Mouse (Mus musculus) embryonic facial prominence, embryonic 11.5 days (tissue): ENCODE results near the gene Hnrnph3. TPM values are rescaled to one million over a fixed set of nuclear protein-coding genes. Genes with fewer than 3 reads are reported as not detected.

Source experiments
- ATAC-seq: fragments of 200-750 bp; cut with Nextera tagmentation; replicated peaks from 2 replicates; pipeline ENCODE4 v1.8.0; 2017; ENCODE audit warnings: low read depth; ENCODE audit not compliant: insufficient number of reproducible peaks, low FRiP score, low TSS enrichment
- DNase-seq: peaks from one replicate; pipeline ENCODE4 v3.0.0-alpha.2; 2015; ENCODE audit warnings: low spot score
- H3K27ac ChIP-seq: fragments of 300-500 bp; sonication (generic); replicated peaks from 2 replicates; pipeline ENCODE4 v1.5.1; 2014; ENCODE audit warnings: mild to moderate bottlenecking, low read depth, low read length, control low read depth
- H3K27me3 ChIP-seq: fragments of 300-500 bp; sonication (generic); 2 replicates; pipeline ENCODE4 v1.6.1; 2014; ENCODE audit warnings: mild to moderate bottlenecking, low read length, moderate library complexity, mixed read lengths; ENCODE audit not compliant: control insufficient read depth, insufficient read depth
- H3K36me3 ChIP-seq: fragments of 300-500 bp; sonication (generic); replicated peaks from 2 replicates; pipeline ENCODE4 v1.6.1; 2014; ENCODE audit warnings: low read depth, mild to moderate bottlenecking, low read length, moderate library complexity, mixed read lengths; ENCODE audit not compliant: control insufficient read depth, insufficient read depth
- H3K4me1 ChIP-seq: fragments of 300-500 bp; sonication (generic); 2 replicates; pipeline ENCODE4 v1.6.1; 2014; ENCODE audit warnings: low read length, mixed read lengths; ENCODE audit not compliant: control insufficient read depth, insufficient read depth
- H3K4me2 ChIP-seq: fragments of 300-500 bp; sonication (generic); 2 replicates; pipeline ENCODE4 v1.6.1; 2014; ENCODE audit warnings: low read depth, mild to moderate bottlenecking, control low read depth, low read length, moderate library complexity
- H3K4me3 ChIP-seq: fragments of 300-500 bp; sonication (generic); 2 replicates; pipeline ENCODE4 v1.5.1; 2014; ENCODE audit warnings: low read depth, low read length, control low read depth
- H3K9ac ChIP-seq: fragments of 300-500 bp; sonication (generic); replicated peaks from 2 replicates; pipeline ENCODE4 v1.6.1; 2014; ENCODE audit warnings: mild to moderate bottlenecking, control low read depth, low read length
- H3K9me3 ChIP-seq: fragments of 300-500 bp; sonication (generic); replicated peaks from 2 replicates; pipeline ENCODE4 v1.6.1; 2016; ENCODE audit warnings: mild to moderate bottlenecking, low read length, inconsistent platforms, mixed read lengths; ENCODE audit not compliant: control insufficient read depth
- WGBS: fragments of 180-500 bp; shearing (Covaris S2); extraction: QIAGEN DNeasy Blood & Tissue Kit; methylation state at CpG from one replicate; pipeline ENCODE4 v1.1.7; 2014; 5-methylcytosine and 5-hydroxymethylcytosine counted together
- polyA plus RNA-seq: library from polyadenylated mRNA; unstranded; fragments of >200 nt; fragmentation: Nextera tagmentation; extraction: Ambion mirVana; gene quantifications from 2 replicates; pipeline ENCODE4 v1.2.1, GENCODE M21; 2014

Hnrnph3 gene
- polyA plus RNA-seq, 1 experiment from 2014 or later = 125 TPM

DNA sequence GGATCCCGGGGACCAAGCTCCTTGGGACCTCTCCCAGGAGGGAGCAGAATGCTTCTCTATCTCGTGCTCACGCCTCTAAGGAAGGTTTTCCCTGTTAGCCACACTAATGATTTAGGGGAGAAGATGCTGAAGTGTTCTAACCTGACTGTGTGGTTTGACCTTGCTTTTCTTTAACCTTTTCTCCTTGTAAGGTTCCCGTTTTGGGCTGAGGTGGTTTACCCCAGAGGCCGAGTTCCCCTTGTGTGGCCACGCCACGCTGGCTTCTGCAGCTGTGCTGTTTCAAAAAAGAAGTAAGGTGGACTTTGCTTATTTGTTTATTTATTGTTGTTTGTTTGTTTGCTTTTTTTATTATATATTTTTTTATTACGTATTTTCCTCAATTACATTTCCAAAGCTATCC, 23.7 kb upstream of the Hnrnph3 start:
- Histone ChIP-seq H3K27ac (no peak overlapping the region), H3K4me2 (no peak overlapping the region), H3K36me3 (no peaks in the 10 kb centered on the region), H3K4me3 (no peak overlapping the region), H3K9ac (no peak overlapping the region), H3K9me3 (no peaks in the 10 kb centered on the region), H3K4me1 (no peaks in the 10 kb centered on the region), H3K27me3 (no peaks in the 10 kb centered on the region)
- ATAC-seq = no peak
- no peak for DNase-seq
- 85% methylated on average over 8 of the region's 8 CpGs for WGBS

DNA sequence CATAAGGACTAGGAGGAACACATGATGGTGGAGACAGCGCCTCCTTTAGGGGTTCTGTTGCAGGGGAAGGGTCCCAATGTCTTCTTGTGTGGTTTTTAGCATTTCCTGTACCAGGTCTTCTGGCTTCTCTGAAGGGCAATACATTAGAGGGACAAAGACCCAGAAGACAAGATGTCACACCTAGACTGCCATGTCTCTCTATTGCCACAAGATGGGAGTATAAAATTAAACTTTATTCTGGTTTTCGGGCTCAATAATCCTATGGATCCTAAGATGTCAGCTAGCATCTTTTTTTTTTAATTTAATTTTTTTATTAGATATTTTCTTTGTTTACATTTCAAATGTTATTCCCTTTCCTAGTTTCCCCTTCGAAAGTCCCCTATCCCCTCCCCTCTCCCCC, 19.1 kb upstream of the Hnrnph3 start:
- ATAC-seq (no peak), DNase-seq (no peak)
- H3K27ac ChIP-seq = no peak overlapping the region
- H3K27me3 ChIP-seq = no peaks in the 10 kb centered on the region
- H3K9me3 ChIP-seq = no peaks in the 10 kb centered on the region
- H3K36me3 ChIP-seq = no peaks in the 10 kb centered on the region
- H3K4me3 ChIP-seq = no peak overlapping the region
- H3K4me2 ChIP-seq = no peak overlapping the region
- no peak overlapping the region for H3K9ac ChIP-seq
- 72% methylated on average over 3 of the region's 3 CpGs for WGBS
- H3K4me1 ChIP-seq = no peaks in the 10 kb centered on the region

DNA sequence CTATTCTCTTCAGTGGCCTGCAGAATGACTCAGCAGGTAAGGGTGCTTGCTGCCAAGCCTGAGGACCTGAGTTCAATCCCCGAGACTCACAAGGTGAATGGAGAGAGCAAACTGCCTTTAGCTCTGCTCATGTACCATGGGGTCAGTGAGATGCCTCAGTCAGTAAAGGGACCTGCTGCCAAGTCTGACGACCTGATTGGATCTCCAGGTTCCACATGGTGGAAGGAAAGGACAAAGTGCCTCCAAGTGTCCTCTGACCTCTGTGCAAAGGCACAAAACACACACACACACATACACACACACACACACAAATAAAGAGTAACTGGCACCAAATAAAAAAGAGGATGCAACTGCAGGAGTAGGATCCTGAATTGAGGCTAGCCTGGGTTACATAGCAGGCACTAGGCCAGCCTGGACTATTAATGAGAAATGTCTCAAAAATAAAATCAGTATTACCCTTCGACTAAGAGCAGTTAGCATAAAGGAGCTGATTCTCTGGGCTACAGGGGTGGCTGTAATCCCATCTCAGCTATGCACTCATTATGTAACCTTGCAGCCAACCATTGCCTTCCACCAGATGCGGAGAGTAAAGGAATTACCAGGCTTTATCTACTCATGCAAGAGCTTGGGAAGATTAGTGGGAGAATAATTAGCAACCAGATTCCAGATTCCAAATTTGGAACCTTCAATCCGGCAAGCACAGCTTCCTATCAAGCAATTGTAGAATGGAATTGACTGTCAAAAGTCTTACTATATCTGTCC, 16.0 kb upstream of the Hnrnph3 start:
- H3K4me2 ChIP-seq = no peak overlapping the region
- ATAC-seq = no peak
- H3K9me3 ChIP-seq = no peaks in the 10 kb centered on the region
- H3K4me3 ChIP-seq = no peak overlapping the region
- H3K27me3 ChIP-seq = no peaks in the 10 kb centered on the region
- DNase-seq = no peak
- H3K4me1 ChIP-seq = no peaks in the 10 kb centered on the region
- no peak overlapping the region for H3K27ac ChIP-seq
- no peak overlapping the region for H3K9ac ChIP-seq
- no peaks in the 10 kb centered on the region for H3K36me3 ChIP-seq
- WGBS = 78% methylated on average over 5 of the region's 5 CpGs

DNA sequence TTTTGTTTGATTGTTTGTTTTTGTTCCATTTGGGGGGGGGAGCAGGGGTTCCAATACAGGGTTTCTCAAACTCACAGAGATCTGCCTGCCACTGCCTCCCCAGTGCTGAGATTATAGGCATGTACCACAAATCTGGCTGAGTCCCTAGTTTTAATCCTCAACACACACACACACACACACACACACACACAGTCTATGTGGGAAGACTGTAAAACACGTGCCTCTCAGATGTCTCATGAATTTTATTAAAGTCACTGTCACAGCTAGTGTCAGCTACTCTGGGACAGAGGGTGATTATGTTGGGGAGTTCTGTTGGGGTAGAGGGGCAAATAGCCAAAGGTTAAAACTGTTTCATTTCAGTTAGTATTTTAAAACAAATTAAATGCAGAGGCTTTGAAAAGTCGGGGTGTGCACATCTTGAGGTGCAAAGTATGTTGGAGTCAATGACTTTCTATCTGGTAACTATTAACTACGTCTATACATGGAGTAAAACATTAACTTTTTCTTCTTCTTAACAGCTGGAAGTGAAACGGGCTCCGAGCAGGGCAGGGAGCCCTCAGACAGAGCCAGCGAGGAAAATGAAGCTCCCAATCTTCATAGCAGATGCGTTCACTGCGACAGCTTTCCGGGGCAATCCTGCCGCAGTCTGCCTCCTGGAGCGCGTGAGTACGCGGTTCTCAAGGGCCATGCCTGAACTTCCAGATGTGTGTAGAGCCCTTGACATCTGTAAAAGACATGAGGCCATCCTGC, 14.7 kb upstream of the Hnrnph3 start:
- no peak overlapping the region for H3K4me2 ChIP-seq
- no peak overlapping the region for H3K27ac ChIP-seq
- no peak overlapping the region for H3K4me3 ChIP-seq
- no peaks in the 10 kb centered on the region for H3K4me1 ChIP-seq
- no peaks in the 10 kb centered on the region for H3K36me3 ChIP-seq
- H3K9me3 ChIP-seq = no peaks in the 10 kb centered on the region
- ATAC-seq (no peak), DNase-seq (no peak)
- WGBS = 70% methylated on average over 14 of the region's 14 CpGs
- no peaks in the 10 kb centered on the region for H3K27me3 ChIP-seq
- H3K9ac ChIP-seq = no peak overlapping the region

DNA sequence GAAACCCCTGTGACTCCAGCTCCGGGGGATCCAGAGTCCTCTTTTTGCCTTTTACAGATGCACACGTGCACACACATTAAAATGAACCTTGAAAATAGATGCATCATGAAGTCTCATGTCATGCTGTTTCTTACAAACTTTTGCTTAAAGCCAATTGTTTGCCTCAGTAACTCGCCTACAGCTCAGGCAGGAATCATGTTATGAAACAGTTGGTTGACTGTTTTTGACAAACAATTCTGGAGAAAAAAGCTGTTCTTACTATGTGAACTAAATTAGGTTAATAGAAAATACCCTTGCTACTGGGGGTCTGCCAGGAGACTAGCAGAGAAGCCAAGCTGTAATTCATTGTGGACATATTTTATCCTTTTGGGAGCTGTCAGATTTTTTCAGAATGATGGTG, 8.9 kb upstream of the Hnrnph3 start:
- Histone ChIP-seq H3K9ac (no peak overlapping the region), H3K4me2 (no peak overlapping the region), H3K36me3 (no peaks in the 10 kb centered on the region), H3K4me3 (no peak overlapping the region), H3K9me3 (no peaks in the 10 kb centered on the region), H3K27ac (no peak overlapping the region), H3K27me3 (no peaks in the 10 kb centered on the region), H3K4me1 (no peaks in the 10 kb centered on the region)
- ATAC-seq = no peak
- DNase-seq = no peak
- 74% methylated on average over 3 of the region's 3 CpGs for WGBS

DNA sequence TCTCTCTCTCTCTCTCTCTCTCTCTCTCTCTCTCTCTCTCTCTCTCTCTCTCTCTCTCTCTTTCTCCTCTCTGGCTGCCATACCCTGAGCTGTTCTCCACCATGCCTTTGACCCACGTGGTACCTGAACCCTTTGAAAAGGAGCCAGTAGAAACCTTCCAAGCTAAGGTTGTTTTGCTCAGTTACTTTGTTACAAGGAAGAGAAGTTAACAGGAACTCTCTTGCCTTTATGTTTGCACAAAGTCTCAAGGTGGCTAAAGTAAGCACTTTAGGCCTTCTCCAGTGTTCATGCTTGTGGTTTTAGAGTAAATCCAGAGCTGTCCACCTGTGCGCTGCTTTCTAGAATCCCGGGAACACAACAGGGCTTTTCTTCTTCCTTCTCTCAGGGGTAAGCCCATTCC, 8.2 kb upstream of the Hnrnph3 start:
- no peaks in the 10 kb centered on the region for H3K9me3 ChIP-seq

DNA sequence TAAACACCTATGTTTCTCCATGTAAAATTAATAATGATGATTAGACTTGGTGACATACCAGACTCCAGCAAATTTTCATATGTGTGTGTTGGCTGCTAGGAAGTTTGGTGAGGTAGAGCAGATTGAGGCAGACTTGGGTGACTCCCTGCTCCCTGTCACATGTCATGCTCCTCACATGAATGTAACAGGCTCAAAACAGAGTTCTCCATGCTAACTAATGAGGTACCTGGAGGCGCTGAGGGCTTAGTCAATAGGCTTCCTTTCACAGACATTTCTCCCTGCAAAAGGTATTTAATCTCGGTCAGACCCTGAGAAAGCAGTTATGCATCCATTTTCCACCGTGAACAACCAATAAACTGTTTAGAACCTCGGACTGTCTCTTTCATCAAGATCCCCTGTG, 4.4 kb upstream of the Hnrnph3 start:
- DNase-seq = no peak
- Histone ChIP-seq H3K4me1 (no peaks in the 10 kb centered on the region), H3K27me3 (no peaks in the 10 kb centered on the region), H3K27ac (no peak overlapping the region), H3K9ac (no peak overlapping the region), H3K36me3 (no peaks in the 10 kb centered on the region), H3K4me2 (no peak overlapping the region), H3K4me3 (no peak overlapping the region), H3K9me3 (no peaks in the 10 kb centered on the region)
- WGBS = 78% methylated on average over 4 of the region's 4 CpGs
- ATAC-seq = no peak

More for the DNA sequence above, 8.2 kb upstream of the Hnrnph3 start:
- ATAC-seq (no peak), DNase-seq (no peak)
- Histone ChIP-seq H3K4me1 (no peaks in the 10 kb centered on the region), H3K9ac (no peak overlapping the region), H3K36me3 (no peaks in the 10 kb centered on the region), H3K27me3 (no peaks in the 10 kb centered on the region), H3K4me2 (no peak overlapping the region), H3K27ac (no peak overlapping the region), H3K4me3 (no peak overlapping the region)
- 75% methylated on average over 3 of the region's 3 CpGs for WGBS

DNA sequence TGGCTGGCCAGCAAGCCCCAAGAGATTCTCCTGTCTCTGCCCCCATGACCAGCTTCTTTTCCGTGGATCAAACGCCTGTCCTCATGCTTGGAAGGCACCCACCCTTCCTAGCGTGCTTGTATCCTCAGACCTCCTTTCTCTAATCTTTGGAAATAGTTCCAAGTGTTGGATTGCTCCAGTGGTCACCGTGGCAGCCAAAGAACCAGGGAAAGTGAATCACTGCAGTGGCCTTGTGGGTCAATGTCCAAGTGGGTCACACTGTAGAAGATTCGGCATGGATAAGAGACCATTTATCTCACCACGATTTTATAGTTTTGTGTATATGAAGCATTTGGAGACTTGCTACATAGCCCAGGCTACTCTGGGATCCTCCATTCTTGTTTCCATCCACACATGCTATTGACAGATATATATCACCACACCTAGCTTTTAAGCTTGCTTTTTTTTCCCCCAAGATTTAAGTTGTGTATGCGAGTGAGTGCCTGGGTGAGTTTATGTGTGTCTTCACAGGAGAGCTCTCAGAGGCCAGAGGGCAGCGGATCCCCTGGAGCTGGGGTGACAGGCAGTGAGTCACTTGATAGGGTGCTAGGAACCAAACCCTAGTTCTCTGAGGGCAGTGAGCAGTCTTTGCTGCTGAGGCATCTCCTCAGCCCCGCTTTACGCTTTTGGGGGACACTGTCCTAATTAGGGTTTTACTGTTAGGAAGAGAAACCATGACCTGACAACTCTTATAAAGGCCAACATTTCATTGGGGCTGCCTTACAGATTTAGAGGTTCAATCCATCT, 3.6 kb upstream of the Hnrnph3 start:
- H3K27me3 ChIP-seq = no peaks in the 10 kb centered on the region
- no peak overlapping the region for H3K4me2 ChIP-seq
- ATAC-seq = no peak
- H3K4me1 ChIP-seq = no peaks in the 10 kb centered on the region
- no peak for DNase-seq
- H3K9me3 ChIP-seq = no peaks in the 10 kb centered on the region
- no peak overlapping the region for H3K9ac ChIP-seq
- no peaks in the 10 kb centered on the region for H3K36me3 ChIP-seq
- no peak overlapping the region for H3K4me3 ChIP-seq
- H3K27ac ChIP-seq = no peak overlapping the region
- 94% methylated on average over 10 of the region's 10 CpGs for WGBS
